ENCODE assay signal across 12 mouse cellular contexts in the genomic region with DNA sequence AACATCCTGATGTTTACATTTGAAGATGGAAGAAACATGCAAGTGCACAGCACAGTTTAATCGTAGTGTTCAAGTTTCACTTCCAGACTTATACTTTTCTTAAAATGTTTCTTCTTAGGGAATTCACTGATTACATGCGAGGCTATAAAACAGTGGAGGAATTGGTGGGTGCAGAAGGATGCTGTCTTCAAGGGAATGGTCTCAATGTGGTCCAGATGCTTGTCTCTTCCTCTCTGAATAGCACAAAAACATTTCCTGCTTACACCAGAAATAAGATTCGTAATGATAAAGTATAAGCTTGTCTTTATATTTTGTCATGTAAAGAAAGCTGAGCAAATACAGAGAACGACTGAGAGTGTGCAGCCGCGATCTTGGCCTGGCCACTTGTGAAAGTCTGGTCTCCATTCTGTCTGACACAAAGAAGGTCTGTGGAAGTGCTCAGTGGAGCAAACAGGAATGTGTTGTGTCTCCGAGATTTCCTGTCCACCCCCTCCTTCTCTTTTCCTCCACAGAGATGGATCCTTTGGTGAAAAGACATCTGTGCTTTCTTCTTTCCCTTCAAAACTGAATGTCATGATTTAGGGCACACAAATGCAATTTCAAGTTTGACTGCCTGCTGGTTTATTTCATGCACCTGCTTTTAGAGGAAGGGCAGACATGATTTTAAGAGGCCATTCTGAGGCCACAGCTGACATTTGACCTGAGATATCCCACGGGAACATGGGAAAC.
DNase-seq lines count a peak whose midpoint lies in the region; ATAC-seq and TF ChIP-seq lines count a peak whose summit lies in the region.
"Had no signal": no experiment of that assay in that cellular context is flagged by ENCODE, and none has a peak within 500 bp of the region (broad histone marks: within the 10 kb centered on the region; RNA-seq: fewer than 3 reads in every experiment).

No protein-coding gene starts in this region.

- DNase-seq in heart, postnatal 10 days = peak; percentile 8 to 10
- DNase-seq in heart, postnatal 4 days = no peak
- peak; percentile 21 to 23 for DNase-seq in right cerebral cortex, postnatal 10 days (ENCODE audit: low spot score in 2 of 2)
- no peak for DNase-seq in right cerebral cortex, postnatal 36 days (ENCODE audit: low spot score in 2 of 2)
- DNase-seq in stomach, postnatal 0 days (ENCODE audit: low spot score) = no peak
- DNase-seq in frontal cortex, postnatal 10 days (ENCODE audit: low spot score in 2 of 2) = no peak
- DNase-seq in spleen, postnatal 36 days (ENCODE audit: low spot score in 2 of 2) = no peak
- DNase-seq: heart, adult 2 months; kidney, adult 8-10 months; lung, postnatal 14 days had no signal

- H3K9ac ChIP-seq in limb, embryonic 12.5 days (replicated peaks) = no peak overlapping the region
- H3K9ac ChIP-seq in stomach, postnatal 0 days (ENCODE audit: low read length) = no peak overlapping the region
- H3K9ac ChIP-seq: embryonic facial prominence, embryonic 13.5 days had no signal

- no peak overlapping the region for H3K4me2 ChIP-seq in limb, embryonic 12.5 days
- no peak overlapping the region for H3K4me2 ChIP-seq in stomach, postnatal 0 days (replicated peaks; ENCODE audit: low read depth)
- H3K4me2 ChIP-seq: embryonic facial prominence, embryonic 13.5 days had no signal

- no peak for ATAC-seq in limb, embryonic 12.5 days (ENCODE audit: insufficient number of reproducible peaks, insufficient read depth, low FRiP score, low TSS enrichment, low read depth)
- ATAC-seq in stomach, postnatal 0 days (ENCODE audit: low FRiP score, low TSS enrichment) = peak; percentile 51; the same call in 1 of the 2 replicates

- TF ChIP-seq EP300 in stomach, postnatal 0 days (optimal IDR thresholded peaks at IDR 0.05) = no peak

- 48% methylated on average over 8 of the region's 8 CpGs for WGBS in limb, embryonic 12.5 days
- 23% methylated on average over 8 of the region's 8 CpGs for WGBS in stomach, postnatal 0 days

- H3K4me1 ChIP-seq in limb, embryonic 12.5 days (replicated peaks) = no peaks in the 10 kb centered on the region
- H3K4me1 ChIP-seq in stomach, postnatal 0 days (replicated peaks; ENCODE audit: control insufficient read depth, insufficient read depth) = no peaks in the 10 kb centered on the region

- H3K27ac ChIP-seq in limb, embryonic 12.5 days = 0 out of 2 replicates have a peak overlapping the region, but pooled peaks have one; percentile 14
- H3K27ac ChIP-seq in stomach, postnatal 0 days (replicated peaks) = no peak overlapping the region
- H3K27ac ChIP-seq: embryonic facial prominence, embryonic 13.5 days; heart, adult 2 months had no signal

- no peak for TF ChIP-seq CTCF in stomach, postnatal 0 days (IDR thresholded peaks at IDR 0.05; ENCODE audit: low read depth)

- no peaks in the 10 kb centered on the region for H3K9me3 ChIP-seq in limb, embryonic 12.5 days
- no peaks in the 10 kb centered on the region for H3K9me3 ChIP-seq in stomach, postnatal 0 days (ENCODE audit: control insufficient read depth, low read length)
- H3K9me3 ChIP-seq: embryonic facial prominence, embryonic 13.5 days had no signal

- intact Hi-C loops in heart, postnatal 10 days (cut with DNase I) = no loop called here

- H3K27me3 ChIP-seq in limb, embryonic 12.5 days = no peaks in the 10 kb centered on the region
- H3K27me3 ChIP-seq in stomach, postnatal 0 days (ENCODE audit: control insufficient read depth, insufficient read depth, low read length) = no peaks in the 10 kb centered on the region
- H3K27me3 ChIP-seq: embryonic facial prominence, embryonic 13.5 days had no signal

- no peaks in the 10 kb centered on the region for H3K36me3 ChIP-seq in limb, embryonic 12.5 days
- no peaks in the 10 kb centered on the region for H3K36me3 ChIP-seq in stomach, postnatal 0 days (ENCODE audit: control insufficient read depth, insufficient read depth, low read length)
- H3K36me3 ChIP-seq: embryonic facial prominence, embryonic 13.5 days had no signal

- no peak overlapping the region for H3K4me3 ChIP-seq in limb, embryonic 12.5 days (replicated peaks)
- H3K4me3 ChIP-seq in stomach, postnatal 0 days (ENCODE audit: low read depth, low read length) = no peak overlapping the region
- H3K4me3 ChIP-seq: embryonic facial prominence, embryonic 13.5 days; heart, adult 2 months had no signal

Comparison
In these comparisons a context has a peak if more than half of its experiments do, and no peak if none do; other contexts are left out.
1. DNase-seq: peak in heart, postnatal 10 days (2 of 2) and right cerebral cortex, postnatal 10 days (2 of 2); none in heart, postnatal 4 days (single experiment), right cerebral cortex, postnatal 36 days (0 of 2), stomach, postnatal 0 days (single experiment), frontal cortex, postnatal 10 days (0 of 2) and spleen, postnatal 36 days (0 of 2).